15 mouse cellular contexts compared by ENCODE assay signal in the genomic region with DNA sequence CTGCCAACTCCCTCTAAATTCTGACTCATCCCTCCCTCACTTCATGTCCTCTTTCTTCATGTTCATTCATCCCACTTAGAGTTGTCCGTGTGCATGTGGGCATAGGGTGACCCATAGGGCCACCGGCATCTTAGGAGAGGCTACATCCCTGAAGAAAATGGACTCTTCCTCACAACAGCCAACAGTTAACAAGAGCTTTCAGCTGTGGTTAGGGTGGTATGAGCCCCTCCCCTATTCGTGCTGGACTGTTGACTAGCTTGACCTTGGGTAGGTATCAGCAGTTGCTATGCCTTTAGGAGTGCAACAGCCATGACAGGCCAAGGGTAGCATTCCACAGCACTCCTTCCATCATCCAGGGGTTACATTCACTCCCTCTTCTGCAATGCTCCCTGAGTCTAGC.
DNase-seq lines count a peak whose midpoint lies in the region.
"Had no signal": no experiment of that assay in that cellular context is flagged by ENCODE, and none has a peak within 500 bp of the region (broad histone marks: within the 10 kb centered on the region; RNA-seq: fewer than 3 reads in every experiment).

No protein-coding gene starts in this region.

- peak; percentile 18 to 58 for DNase-seq in adrenal gland, adult (ENCODE audit: inconsistent age in 2 of 2, low spot score in 1 of 2)
- no peak for DNase-seq in adrenal gland, postnatal 4 days (ENCODE audit: low spot score in 2 of 2)
- DNase-seq in kidney, postnatal 25 days, result peak; percentile 5 to 37
- no peak for DNase-seq in kidney, postnatal 4 days
- peak; percentile 13 for DNase-seq in ZHBTc4 (ENCODE audit: low read depth, low spot score)
- no peak for DNase-seq in layer of hippocampus, adult 9-10 months (ENCODE audit: low spot score)
- DNase-seq in gastrocnemius, postnatal 14 days, result no peak
- DNase-seq: B cell, adult 2 months; cerebellum, adult 2 months; cerebellum, postnatal 10 days; forebrain, postnatal 0 days; gastrocnemius, postnatal 25 days; heart, adult 18-20 months; heart, postnatal 14 days; kidney, adult 11 months had no signal

- intact Hi-C loops in gastrocnemius, postnatal 14 days (cut with DNase I; ENCODE audit: low total_unique reads), result no loop called here

Comparison
In these comparisons a context has a peak if more than half of its experiments do, and no peak if none do; other contexts are left out.
1. DNase-seq: peak in adrenal gland, adult (2 of 2), kidney, postnatal 25 days (2 of 2) and ZHBTc4 (single experiment); none in adrenal gland, postnatal 4 days (0 of 2), kidney, postnatal 4 days (0 of 2), layer of hippocampus, adult 9-10 months (single experiment) and gastrocnemius, postnatal 14 days (single experiment).